Comparison of ENCODE assay signal across 8 mouse cellular contexts in the genomic region with DNA sequence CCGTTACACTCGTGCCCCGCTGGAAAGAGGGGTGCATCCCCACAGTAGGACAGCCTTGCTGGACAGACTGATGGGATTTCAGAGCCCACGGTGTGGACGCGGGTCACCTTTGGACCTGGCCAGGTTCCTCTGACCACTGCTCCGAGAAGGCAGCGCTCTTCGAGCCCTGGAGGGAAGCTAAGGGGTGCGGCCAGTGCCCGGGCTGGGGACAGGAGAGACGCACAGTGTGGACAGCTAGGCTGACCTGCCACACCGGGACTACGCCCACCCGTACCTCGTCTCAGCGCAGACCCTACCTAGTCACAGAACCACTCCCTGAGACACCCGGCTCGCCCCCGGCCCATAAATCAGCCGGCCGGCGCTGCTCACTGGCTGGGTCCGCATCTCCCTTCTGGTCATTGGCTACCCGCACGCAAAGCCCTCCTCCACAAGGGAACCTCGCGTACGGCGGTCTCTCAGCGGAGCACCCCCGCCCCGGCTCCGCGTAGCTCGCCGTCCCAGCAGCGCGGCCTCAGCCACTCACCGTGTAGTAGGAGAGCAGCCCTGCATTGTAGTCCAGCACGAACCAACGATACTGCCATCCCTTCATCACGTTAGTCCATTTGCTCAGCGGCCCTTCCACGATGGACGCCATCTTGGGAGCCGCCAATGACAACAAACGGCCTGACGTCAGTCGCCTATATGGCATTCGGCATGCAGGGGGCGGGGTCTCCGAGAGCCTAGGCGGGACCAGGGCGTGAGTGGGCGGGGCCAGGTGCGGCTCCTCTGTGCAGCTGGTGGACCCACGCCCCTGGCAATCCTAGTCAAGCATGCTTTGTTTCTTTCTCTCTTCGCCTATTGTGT. TPM values are rescaled to one million over a fixed set of nuclear protein-coding genes. Genes with fewer than 3 reads are reported as not detected.
A peak's percentile ranks its signal among the peaks of the same experiment; 100 is the strongest.
DNase-seq lines count a peak whose midpoint lies in the region; ATAC-seq and TF ChIP-seq lines count a peak whose summit lies in the region.

TSS of gene Osbpl9 (minus strand) at position 691 of the 843 bp plus-strand sequence.

- no peaks in the 10 kb centered on the region for H3K27me3 ChIP-seq in embryonic facial prominence, embryonic 14.5 days (replicated peaks; ENCODE audit: control insufficient read depth, insufficient read depth, low read length)
- no peaks in the 10 kb centered on the region for H3K27me3 ChIP-seq in heart, adult 2 months (ENCODE audit: control insufficient read depth, insufficient read depth, low read length)
- H3K27me3 ChIP-seq in limb, embryonic 13.5 days = no peaks in the 10 kb centered on the region
- no peaks in the 10 kb centered on the region for H3K27me3 ChIP-seq in midbrain, embryonic 16.5 days (ENCODE audit: control insufficient read depth, insufficient read depth, low read depth, low read length)

- TF ChIP-seq POLR2A in heart, adult 2 months (IDR thresholded peaks at IDR 0.05; ENCODE audit: insufficient read depth, low read depth, low read length) = peak; percentile 93

- peak within 1 kb of the TSS; percentile 96 for H3K27ac ChIP-seq in embryonic facial prominence, embryonic 14.5 days (replicated peaks; ENCODE audit: low read depth, low read length)
- H3K27ac ChIP-seq in heart, adult 2 months = peak within 1 kb of the TSS; percentile 95
- H3K27ac ChIP-seq in limb, embryonic 13.5 days = peak within 1 kb of the TSS; percentile 93
- peak within 1 kb of the TSS; percentile 97 for H3K27ac ChIP-seq in midbrain, embryonic 16.5 days (ENCODE audit: low read length)

- no peaks in the 10 kb centered on the region for H3K9me3 ChIP-seq in embryonic facial prominence, embryonic 14.5 days (ENCODE audit: control insufficient read depth, low read length)
- no peaks in the 10 kb centered on the region for H3K9me3 ChIP-seq in limb, embryonic 13.5 days
- H3K9me3 ChIP-seq in midbrain, embryonic 16.5 days (replicated peaks; ENCODE audit: control insufficient read depth, low read length, poor library complexity, severe bottlenecking) = no peaks in the 10 kb centered on the region

- H3K4me1 ChIP-seq in embryonic facial prominence, embryonic 14.5 days (ENCODE audit: control insufficient read depth, insufficient read depth, low read length) = 0 out of 2 replicates have a peak, but pooled peaks cover 8% of the 10 kb centered on the region
- H3K4me1 ChIP-seq in heart, adult 2 months (ENCODE audit: control insufficient read depth, insufficient read depth, low read length) = peaks cover 5% of the 10 kb centered on the region
- H3K4me1 ChIP-seq in limb, embryonic 13.5 days = peaks cover 10% of the 10 kb centered on the region
- peaks cover 24% of the 10 kb centered on the region for H3K4me1 ChIP-seq in midbrain, embryonic 16.5 days (ENCODE audit: control insufficient read depth, insufficient read depth, low read length)

- under 1% methylated on average over 57 of the region's 59 CpGs for WGBS in embryonic facial prominence, embryonic 14.5 days
- under 1% methylated on average over 59 of the region's 59 CpGs for whole genome bisulfite sequencing in heart, adult 2 months
- WGBS in limb, embryonic 13.5 days = 0% methylated on average over 59 of the region's 59 CpGs
- under 1% methylated on average over 59 of the region's 59 CpGs for WGBS in midbrain, embryonic 16.5 days

- peaks cover 2% of the 10 kb centered on the region; the same call in 1 of the 2 replicates for H3K79me2 ChIP-seq in heart, adult 2 months (replicated peaks; ENCODE audit: control insufficient read depth, insufficient read depth, low read length)

- TF ChIP-seq CTCF in heart, adult 2 months (IDR thresholded peaks at IDR 0.05) = no peak

- no peaks in the 10 kb centered on the region for H3K36me3 ChIP-seq in embryonic facial prominence, embryonic 14.5 days (ENCODE audit: control insufficient read depth, insufficient read depth, low read length)
- peaks cover 6% of the 10 kb centered on the region; the same call in 1 of the 2 replicates for H3K36me3 ChIP-seq in heart, adult 2 months (ENCODE audit: control insufficient read depth, insufficient read depth, low read length)
- H3K36me3 ChIP-seq in limb, embryonic 13.5 days = peaks cover 12% of the 10 kb centered on the region; the same call in 1 of the 2 replicates
- no peaks in the 10 kb centered on the region for H3K36me3 ChIP-seq in midbrain, embryonic 16.5 days (ENCODE audit: control insufficient read depth, insufficient read depth, low read length)

- peak within 1 kb of the TSS; percentile 62 for H3K4me3 ChIP-seq in embryonic facial prominence, embryonic 14.5 days (ENCODE audit: low read depth, low read length)
- peak within 1 kb of the TSS; percentile 77 for H3K4me3 ChIP-seq in heart, adult 2 months
- H3K4me3 ChIP-seq in limb, embryonic 13.5 days = peak within 1 kb of the TSS; percentile 90
- peak within 1 kb of the TSS; percentile 91 for H3K4me3 ChIP-seq in midbrain, embryonic 16.5 days (ENCODE audit: low read depth, low read length)

- peak within 1 kb of the TSS; percentile 84 for H3K4me2 ChIP-seq in embryonic facial prominence, embryonic 14.5 days (ENCODE audit: low read depth, low read length)
- peak within 1 kb of the TSS; percentile 95 for H3K4me2 ChIP-seq in limb, embryonic 13.5 days (replicated peaks)
- H3K4me2 ChIP-seq in midbrain, embryonic 16.5 days (ENCODE audit: low read length) = peak within 1 kb of the TSS; percentile 93

- peak; percentile 98 for ATAC-seq in embryonic facial prominence, embryonic 14.5 days (ENCODE audit: low read depth)
- ATAC-seq in limb, embryonic 13.5 days (ENCODE audit: low FRiP score, low read depth) = peak; percentile 99
- ATAC-seq in midbrain, embryonic 16.5 days = peak; percentile 98

- intact Hi-C loops in heart, adult 2 months (cut with DNase I) = loop anchor here (2.0 kb wide), 1 partner anchor 79 kb away; the partner anchor contains the start of gene Eps15

- DNase-seq in 3T3-L1 (ENCODE audit: low read depth, low spot score) = peak; percentile 97
- DNase-seq in adrenal gland, postnatal 4 days (ENCODE audit: low spot score in 2 of 2) = peak; percentile 97 to 98
- DNase-seq in embryonic facial prominence, embryonic 14.5 days (ENCODE audit: low spot score) = peak; percentile 98
- DNase-seq in heart, adult 2 months = peak; percentile 98 to 99
- DNase-seq in kidney, adult 8-10 months = peak; percentile 96 to 98
- DNase-seq in spleen, postnatal 10 days (ENCODE audit: low spot score in 2 of 2) = peak; percentile 98 to 100

- 0 out of 2 replicates have a peak, but pooled peaks have one; percentile 52 for TF ChIP-seq EP300 in heart, adult 2 months (IDR thresholded peaks at IDR 0.05; ENCODE audit: insufficient read depth, low read depth, low read length)

- peak within 1 kb of the TSS; percentile 74 for H3K9ac ChIP-seq in embryonic facial prominence, embryonic 14.5 days (ENCODE audit: low read depth, low read length)
- H3K9ac ChIP-seq in heart, adult 2 months (ENCODE audit: low read depth, low read length) = peak within 1 kb of the TSS; percentile 81
- peak within 1 kb of the TSS; percentile 79 for H3K9ac ChIP-seq in limb, embryonic 13.5 days
- peak within 1 kb of the TSS; percentile 87 for H3K9ac ChIP-seq in midbrain, embryonic 16.5 days (ENCODE audit: low read depth, low read length)

RNA-seq across cellular contexts. Expression of gene Osbpl9, which starts in this region (rescaled TPM):
- total RNA-seq in adrenal gland, postnatal 4 days (2021) = 100 to 1,000 TPM; 116 to 120 TPM
- polyA plus RNA-seq in embryonic facial prominence, embryonic 14.5 days (2014; fragmentation: Nextera tagmentation; extraction: Ambion mirVana) = 54.7 and 65.2 TPM in 2 replicates
- total RNA-seq in heart, adult 2 months (2021) = 100 to 1,000 TPM in 1 of 2 experiments, 10 to 100 TPM in 1; 91.6 to 102 TPM
- polyA plus RNA-seq in heart, adult 2 months (2012; rRNA removed) = 92.3 and 142 TPM in 2 replicates
- polyA plus RNA-seq in limb, embryonic 13.5 days (2015; fragmentation: Nextera tagmentation; extraction: Ambion mirVana) = 68.7 and 69.0 TPM in 2 replicates
- 73.2 and 77.3 TPM in 2 replicates for polyA plus RNA-seq in midbrain, embryonic 16.5 days (2015; fragmentation: Nextera tagmentation; extraction: Ambion mirVana)

Comparison
In these comparisons a context has a peak if more than half of its experiments do, and no peak if none do; other contexts are left out.
1. Peak in every context shown above with its lines: DNase-seq, ATAC-seq, H3K4me3 ChIP-seq and H3K27ac ChIP-seq.